20 mouse cellular contexts compared by ENCODE assay signal in the genomic region with DNA sequence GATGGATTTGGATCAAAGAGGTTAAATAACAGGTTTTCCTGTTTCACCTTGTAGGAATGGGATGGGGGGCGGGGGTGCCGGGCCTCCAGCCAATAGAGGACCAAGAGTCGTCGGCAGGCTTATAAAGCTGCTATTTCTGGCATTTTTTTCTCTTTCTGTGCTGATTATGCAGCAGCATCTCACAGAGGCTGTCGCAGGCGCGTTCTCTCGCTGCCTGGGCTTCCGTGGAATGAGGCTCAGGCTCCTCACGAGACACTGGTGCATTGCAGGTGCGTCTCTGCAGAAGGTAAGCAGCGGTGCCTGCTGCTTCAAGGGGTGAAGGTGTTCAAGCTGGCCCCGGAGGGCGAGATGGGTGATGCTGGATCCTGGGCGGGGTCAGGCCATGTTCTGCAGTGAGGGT. TPM values are rescaled to one million over a fixed set of nuclear protein-coding genes. Genes with fewer than 3 reads are reported as not detected.
DNase-seq lines count a peak whose midpoint lies in the region; ATAC-seq and TF ChIP-seq lines count a peak whose summit lies in the region.
"Had no signal": no experiment of that assay in that cellular context is flagged by ENCODE, and none has a peak within 500 bp of the region (broad histone marks: within the 10 kb centered on the region; RNA-seq: fewer than 3 reads in every experiment).

No protein-coding gene starts in this region.

- no peak for DNase-seq in midbrain, embryonic 10.5 days (ENCODE audit: low spot score)
- DNase-seq in cerebellum, postnatal 4 days (ENCODE audit: low spot score in 2 of 2) = no peak
- DNase-seq in thymus, adult 2 months = no peak
- DNase-seq: adrenal gland, postnatal 25 days; cerebellum, adult 9-11 months; embryo, embryonic 11 days; gastrocnemius, postnatal 10 days; heart, adult 2 months; kidney, adult 2 months; kidney, postnatal 14 days; liver; liver, postnatal 0 days had no signal

- H3K27me3 ChIP-seq in midbrain, embryonic 12.5 days = peaks cover 5% of the 10 kb centered on the region; the same call in 1 of the 2 replicates
- H3K27me3 ChIP-seq in midbrain, embryonic 10.5 days (ENCODE audit: low read depth, poor library complexity, severe bottlenecking) = no peaks in the 10 kb centered on the region
- H3K27me3 ChIP-seq in forebrain, embryonic 15.5 days = no peaks in the 10 kb centered on the region; the same call in 1 of the 2 replicates
- H3K27me3 ChIP-seq in midbrain, embryonic 15.5 days (replicated peaks) = no peaks in the 10 kb centered on the region
- no peaks in the 10 kb centered on the region for H3K27me3 ChIP-seq in thymus, adult 2 months (ENCODE audit: control insufficient read depth, insufficient read depth, low read length)

- TF ChIP-seq CTCF in cortical plate, adult 2 months (IDR thresholded peaks at IDR 0.05; ENCODE audit: extremely low read depth, insufficient read depth, low read length) = no peak
- no peak for TF ChIP-seq CTCF in thymus, adult 2 months (IDR thresholded peaks at IDR 0.05; ENCODE audit: borderline replicate concordance, control insufficient read depth, extremely low read depth, insufficient read depth, low read length, poor library complexity)

- TF ChIP-seq POLR2A in cortical plate, adult 2 months (IDR thresholded peaks at IDR 0.05; ENCODE audit: extremely low read depth, insufficient read depth, low read length) = no peak
- TF ChIP-seq POLR2A in thymus, adult 2 months (IDR thresholded peaks at IDR 0.05; ENCODE audit: control insufficient read depth, extremely low read depth, insufficient read depth, low read length, poor library complexity) = no peak

- H3K9ac ChIP-seq in midbrain, embryonic 12.5 days (replicated peaks) = no peak overlapping the region
- H3K9ac ChIP-seq in forebrain, embryonic 15.5 days (replicated peaks) = no peak overlapping the region; the same call in 1 of the 2 replicates
- no peak overlapping the region for H3K9ac ChIP-seq in midbrain, embryonic 15.5 days
- H3K9ac ChIP-seq: embryonic facial prominence, embryonic 15.5 days; heart, embryonic 15.5 days; liver, postnatal 0 days had no signal

- H3K4me2 ChIP-seq in midbrain, embryonic 12.5 days (replicated peaks) = no peak overlapping the region
- no peak overlapping the region for H3K4me2 ChIP-seq in forebrain, embryonic 15.5 days (replicated peaks)
- peak overlapping the region; percentile 4 for H3K4me2 ChIP-seq in midbrain, embryonic 15.5 days
- H3K4me2 ChIP-seq: embryonic facial prominence, embryonic 15.5 days; heart, embryonic 15.5 days had no signal

- ATAC-seq in midbrain, embryonic 12.5 days (ENCODE audit: low FRiP score, low read depth) = no peak
- no peak for ATAC-seq in forebrain, embryonic 15.5 days (replicated peaks)
- peak; percentile 51 for ATAC-seq in midbrain, embryonic 15.5 days (replicated peaks)
- ATAC-seq: activated CD4-positive, CD25-positive, alpha-beta regulatory T cell, adult 4 months; liver, postnatal 0 days; Patski had no signal

- H3K4me1 ChIP-seq in midbrain, embryonic 12.5 days = peaks cover 34% of the 10 kb centered on the region
- peaks cover 77% of the 10 kb centered on the region for H3K4me1 ChIP-seq in midbrain, embryonic 10.5 days
- H3K4me1 ChIP-seq in cortical plate, adult 2 months (ENCODE audit: control insufficient read depth, insufficient read depth, low read length) = no peaks in the 10 kb centered on the region
- peaks cover 30% of the 10 kb centered on the region for H3K4me1 ChIP-seq in forebrain, embryonic 15.5 days
- peaks cover 44% of the 10 kb centered on the region for H3K4me1 ChIP-seq in midbrain, embryonic 15.5 days
- peaks cover 45% of the 10 kb centered on the region for H3K4me1 ChIP-seq in thymus, adult 2 months (replicated peaks; ENCODE audit: control insufficient read depth, insufficient read depth, low read length)
- H3K4me1 ChIP-seq: embryonic facial prominence, embryonic 15.5 days had no signal

- peak overlapping the region; percentile 15 for H3K27ac ChIP-seq in midbrain, embryonic 12.5 days (replicated peaks)
- H3K27ac ChIP-seq in midbrain, embryonic 10.5 days (replicated peaks) = no peak overlapping the region
- 0 out of 2 replicates have a peak overlapping the region, but pooled peaks have one; percentile 57 for H3K27ac ChIP-seq in cortical plate, adult 2 months (ENCODE audit: insufficient read depth, low read length)
- H3K27ac ChIP-seq in forebrain, embryonic 15.5 days (replicated peaks) = peak overlapping the region; percentile 54
- H3K27ac ChIP-seq in midbrain, embryonic 15.5 days = peak overlapping the region; percentile 69
- H3K27ac ChIP-seq in thymus, adult 2 months (ENCODE audit: control insufficient read depth, insufficient read depth, low read length) = no peak overlapping the region
- H3K27ac ChIP-seq: embryonic facial prominence, embryonic 15.5 days; heart, adult 2 months; heart, embryonic 15.5 days had no signal

- H3K9me3 ChIP-seq in midbrain, embryonic 12.5 days = no peaks in the 10 kb centered on the region
- H3K9me3 ChIP-seq in midbrain, embryonic 10.5 days (replicated peaks) = no peaks in the 10 kb centered on the region
- H3K9me3 ChIP-seq in forebrain, embryonic 15.5 days = no peaks in the 10 kb centered on the region
- H3K9me3 ChIP-seq in midbrain, embryonic 15.5 days = no peaks in the 10 kb centered on the region
- H3K9me3 ChIP-seq: embryonic facial prominence, embryonic 15.5 days; heart, embryonic 15.5 days had no signal

- H3K36me3 ChIP-seq in midbrain, embryonic 12.5 days = no peaks in the 10 kb centered on the region
- H3K36me3 ChIP-seq in midbrain, embryonic 10.5 days = peaks cover 9% of the 10 kb centered on the region; the same call in 1 of the 2 replicates
- no peaks in the 10 kb centered on the region for H3K36me3 ChIP-seq in forebrain, embryonic 15.5 days
- H3K36me3 ChIP-seq in midbrain, embryonic 15.5 days (replicated peaks) = no peaks in the 10 kb centered on the region
- no peaks in the 10 kb centered on the region for H3K36me3 ChIP-seq in thymus, adult 2 months (ENCODE audit: control insufficient read depth, insufficient read depth, low read length)
- H3K36me3 ChIP-seq: embryonic facial prominence, embryonic 15.5 days; heart, embryonic 15.5 days had no signal

- no peak overlapping the region for H3K4me3 ChIP-seq in midbrain, embryonic 12.5 days
- no peak overlapping the region for H3K4me3 ChIP-seq in midbrain, embryonic 10.5 days
- H3K4me3 ChIP-seq in cortical plate, adult 2 months (ENCODE audit: insufficient read depth, low read length) = no peak overlapping the region
- H3K4me3 ChIP-seq in forebrain, embryonic 15.5 days = no peak overlapping the region
- H3K4me3 ChIP-seq in midbrain, embryonic 15.5 days = no peak overlapping the region
- no peak overlapping the region for H3K4me3 ChIP-seq in thymus, adult 2 months (ENCODE audit: control insufficient read depth, insufficient read depth, low read length)
- H3K4me3 ChIP-seq: embryonic facial prominence, embryonic 15.5 days; heart, adult 2 months; heart, embryonic 15.5 days had no signal

- 78% methylated on average over 15 of the region's 15 CpGs for WGBS in midbrain, embryonic 12.5 days
- 86% methylated on average over 15 of the region's 15 CpGs for WGBS in midbrain, embryonic 10.5 days
- WGBS in forebrain, embryonic 15.5 days = 69% methylated on average over 15 of the region's 15 CpGs
- 54% methylated on average over 15 of the region's 15 CpGs for WGBS in midbrain, embryonic 15.5 days
- WGBS in thymus, adult 2 months = 95% methylated on average over 15 of the region's 15 CpGs

RNA-seq across cellular contexts. Expression of a gene that starts 22.4 kb away (rescaled TPM):
- polyA plus RNA-seq in midbrain, embryonic 12.5 days (2016; fragmentation: Nextera tagmentation; extraction: Ambion mirVana) = 38.1 and 39.4 TPM in 2 replicates
- polyA plus RNA-seq in midbrain, embryonic 10.5 days (2016; fragmentation: Nextera tagmentation; extraction: Ambion mirVana) = 45.5 and 52.3 TPM in 2 replicates
- 26.1 and 28.1 TPM in 2 replicates for polyA plus RNA-seq in cortical plate, adult 2 months (2012; rRNA removed)
- 18.1 and 19.7 TPM in 2 replicates for polyA plus RNA-seq in forebrain, embryonic 15.5 days (2015; fragmentation: Nextera tagmentation; extraction: Ambion mirVana)
- 47.4 and 55.1 TPM in 2 replicates for polyA plus RNA-seq in midbrain, embryonic 15.5 days (2015; fragmentation: Nextera tagmentation; extraction: Ambion mirVana)
- polyA plus RNA-seq in thymus, adult 2 months (2012; rRNA removed) = 18.4 and 23.7 TPM in 2 replicates
- polyA plus RNA-seq: Patski had no signal

Comparison
In these comparisons a context has a peak if more than half of its experiments do, and no peak if none do; other contexts are left out.
1. H3K27ac ChIP-seq: peak in midbrain, embryonic 12.5 days (single experiment), cortical plate, adult 2 months (single experiment), forebrain, embryonic 15.5 days (single experiment) and midbrain, embryonic 15.5 days (single experiment); none in midbrain, embryonic 10.5 days (single experiment) and thymus, adult 2 months (single experiment).